ENCODE assay signal across 22 mouse cellular contexts in genomic region chr4:43341276-43341891, GRCm38 (mm10). TPM values are rescaled to one million over a fixed set of nuclear protein-coding genes. Genes with fewer than 3 reads are reported as not detected.
DNase-seq lines count a peak whose midpoint lies in the region; ATAC-seq and TF ChIP-seq lines count a peak whose summit lies in the region.
"Had no signal": no experiment of that assay in that cellular context is flagged by ENCODE, and none has a peak within 500 bp of the region (broad histone marks: within the 10 kb centered on the region; RNA-seq: fewer than 3 reads in every experiment).

No protein-coding gene starts in this region.

- no peak for TF ChIP-seq EP300 in stomach, postnatal 0 days (optimal IDR thresholded peaks at IDR 0.05)

- peak; percentile 58 for TF ChIP-seq CTCF in kidney, postnatal 0 days (IDR thresholded peaks at IDR 0.05; ENCODE audit: low read depth)
- peak; percentile 46; the same call in 1 of the 2 replicates for TF ChIP-seq CTCF in stomach, postnatal 0 days (IDR thresholded peaks at IDR 0.05; ENCODE audit: low read depth)

- H3K9me3 ChIP-seq in kidney, postnatal 0 days (replicated peaks; ENCODE audit: low read length), result no peaks in the 10 kb centered on the region
- peaks cover 4% of the 10 kb centered on the region for H3K9me3 ChIP-seq in midbrain, embryonic 12.5 days
- H3K9me3 ChIP-seq in midbrain, embryonic 15.5 days, result 0 out of 2 replicates have a peak, but pooled peaks cover 3% of the 10 kb centered on the region
- H3K9me3 ChIP-seq in stomach, postnatal 0 days (ENCODE audit: control insufficient read depth, low read length), result no peaks in the 10 kb centered on the region
- H3K9me3 ChIP-seq: lung, embryonic 15.5 days had no signal

- no peaks in the 10 kb centered on the region for H3K36me3 ChIP-seq in kidney, postnatal 0 days (ENCODE audit: insufficient read depth, low read length)
- H3K36me3 ChIP-seq in midbrain, embryonic 12.5 days, result no peaks in the 10 kb centered on the region
- no peaks in the 10 kb centered on the region for H3K36me3 ChIP-seq in midbrain, embryonic 15.5 days (replicated peaks)
- no peaks in the 10 kb centered on the region for H3K36me3 ChIP-seq in stomach, postnatal 0 days (ENCODE audit: control insufficient read depth, insufficient read depth, low read length)
- H3K36me3 ChIP-seq: G1E; liver, embryonic 12.5 days; lung, embryonic 15.5 days; neural tube, embryonic 12.5 days had no signal

- H3K4me3 ChIP-seq in kidney, postnatal 0 days (replicated peaks; ENCODE audit: low read depth, low read length), result no peak overlapping the region
- H3K4me3 ChIP-seq in midbrain, embryonic 12.5 days, result no peak overlapping the region
- H3K4me3 ChIP-seq in midbrain, embryonic 15.5 days, result no peak overlapping the region
- H3K4me3 ChIP-seq in stomach, postnatal 0 days (ENCODE audit: low read depth, low read length), result no peak overlapping the region
- H3K4me3 ChIP-seq: erythroblast, embryonic 14.5 days; liver, embryonic 12.5 days; lung, embryonic 15.5 days; neural tube, embryonic 12.5 days had no signal

- no peak for ATAC-seq in kidney, postnatal 0 days (replicated peaks; ENCODE audit: low FRiP score, low read depth)
- peak; percentile 41; the same call in 1 of the 2 replicates for ATAC-seq in midbrain, embryonic 12.5 days (ENCODE audit: low FRiP score, low read depth)
- ATAC-seq in midbrain, embryonic 15.5 days (replicated peaks), result no peak
- ATAC-seq in stomach, postnatal 0 days (ENCODE audit: low FRiP score, low TSS enrichment), result no peak
- ATAC-seq: liver, embryonic 12.5 days had no signal

- DNase-seq in kidney, postnatal 0 days (ENCODE audit: low spot score), result no peak
- no peak for DNase-seq in kidney, adult 8-10 months
- peak; percentile 3 for DNase-seq in embryo, embryonic 10.5 days (ENCODE audit: low spot score)
- DNase-seq in stomach, postnatal 0 days (ENCODE audit: low spot score), result no peak
- no peak for DNase-seq in layer of hippocampus, adult 18-20 months (ENCODE audit: low spot score in 2 of 2)
- DNase-seq in adrenal gland, postnatal 10 days, result no peak
- DNase-seq: adrenal gland, postnatal 14 days; cerebellum, adult 11 months; cerebellum, postnatal 10 days; gastrocnemius, postnatal 14 days; heart, adult 18-20 months; heart, postnatal 36 days; kidney, adult 2 months; kidney, postnatal 25 days; layer of hippocampus, adult 9-11 months had no signal

- no peaks in the 10 kb centered on the region for H3K27me3 ChIP-seq in kidney, postnatal 0 days (ENCODE audit: insufficient read depth, low read length)
- peaks cover 5% of the 10 kb centered on the region; the same call in 1 of the 2 replicates for H3K27me3 ChIP-seq in midbrain, embryonic 12.5 days
- no peaks in the 10 kb centered on the region for H3K27me3 ChIP-seq in midbrain, embryonic 15.5 days (replicated peaks)
- no peaks in the 10 kb centered on the region for H3K27me3 ChIP-seq in stomach, postnatal 0 days (ENCODE audit: control insufficient read depth, insufficient read depth, low read length)
- H3K27me3 ChIP-seq: liver, embryonic 12.5 days; lung, embryonic 15.5 days; neural tube, embryonic 12.5 days had no signal

- no peak overlapping the region for H3K4me2 ChIP-seq in kidney, postnatal 0 days (ENCODE audit: low read length)
- H3K4me2 ChIP-seq in midbrain, embryonic 12.5 days (replicated peaks), result no peak overlapping the region
- no peak overlapping the region for H3K4me2 ChIP-seq in midbrain, embryonic 15.5 days
- no peak overlapping the region for H3K4me2 ChIP-seq in stomach, postnatal 0 days (replicated peaks; ENCODE audit: low read depth)
- H3K4me2 ChIP-seq: liver, embryonic 12.5 days; lung, embryonic 15.5 days; neural tube, embryonic 12.5 days had no signal

- WGBS in kidney, postnatal 0 days, result 80% methylated on average over 7 of the region's 7 CpGs
- 40% methylated on average over 7 of the region's 7 CpGs for WGBS in midbrain, embryonic 12.5 days
- WGBS in midbrain, embryonic 15.5 days, result 31% methylated on average over 7 of the region's 7 CpGs
- WGBS in stomach, postnatal 0 days, result 79% methylated on average over 7 of the region's 7 CpGs

- no peak overlapping the region for H3K9ac ChIP-seq in kidney, postnatal 0 days (ENCODE audit: low read depth, low read length)
- no peak overlapping the region for H3K9ac ChIP-seq in midbrain, embryonic 12.5 days (replicated peaks)
- H3K9ac ChIP-seq in midbrain, embryonic 15.5 days, result no peak overlapping the region
- no peak overlapping the region for H3K9ac ChIP-seq in stomach, postnatal 0 days (ENCODE audit: low read length)
- H3K9ac ChIP-seq: liver, embryonic 12.5 days; lung, embryonic 15.5 days; neural tube, embryonic 12.5 days had no signal

- no peaks in the 10 kb centered on the region for H3K4me1 ChIP-seq in kidney, postnatal 0 days (replicated peaks; ENCODE audit: insufficient read depth, low read length)
- H3K4me1 ChIP-seq in midbrain, embryonic 12.5 days, result no peaks in the 10 kb centered on the region
- no peaks in the 10 kb centered on the region for H3K4me1 ChIP-seq in midbrain, embryonic 15.5 days
- no peaks in the 10 kb centered on the region for H3K4me1 ChIP-seq in stomach, postnatal 0 days (replicated peaks; ENCODE audit: control insufficient read depth, insufficient read depth)
- H3K4me1 ChIP-seq: liver, embryonic 12.5 days; lung, embryonic 15.5 days; neural tube, embryonic 12.5 days had no signal

- H3K27ac ChIP-seq in kidney, postnatal 0 days, result no peak overlapping the region
- no peak overlapping the region for H3K27ac ChIP-seq in midbrain, embryonic 12.5 days (replicated peaks)
- no peak overlapping the region for H3K27ac ChIP-seq in midbrain, embryonic 15.5 days
- no peak overlapping the region for H3K27ac ChIP-seq in stomach, postnatal 0 days (replicated peaks)
- H3K27ac ChIP-seq: liver, embryonic 12.5 days; lung, embryonic 15.5 days; neural tube, embryonic 12.5 days had no signal

RNA-seq across cellular contexts. Expression of gene Rusc2, which starts 40.4 kb away (rescaled TPM):
- 9.6 and 9.7 TPM in 2 replicates for polyA plus RNA-seq in kidney, postnatal 0 days (2015; fragmentation: Nextera tagmentation; extraction: Ambion mirVana)
- polyA plus RNA-seq in midbrain, embryonic 12.5 days (2016; fragmentation: Nextera tagmentation; extraction: Ambion mirVana), result 45.2 and 47.3 TPM in 2 replicates
- polyA plus RNA-seq in midbrain, embryonic 15.5 days (2015; fragmentation: Nextera tagmentation; extraction: Ambion mirVana), result 104 and 107 TPM in 2 replicates
- 10.7 and 11.5 TPM in 2 replicates for polyA plus RNA-seq in stomach, postnatal 0 days (2015; fragmentation: Nextera tagmentation; extraction: Ambion mirVana)
- total RNA-seq in layer of hippocampus, adult 18-20 months (2021), result 100 to 1,000 TPM; 119 to 124 TPM
- 10 to 100 TPM; 29.9 to 32.1 TPM for total RNA-seq in adrenal gland, postnatal 10 days (2021)
